Mouse (Mus musculus): ENCODE measurements at regions not wholly inside any gene's neighbourhood (a gene's known extent, or its start where the extent isn't known, plus 50 kb on each side); places are given as distances from the start of the nearest gene placed in this dataset.

DNA sequence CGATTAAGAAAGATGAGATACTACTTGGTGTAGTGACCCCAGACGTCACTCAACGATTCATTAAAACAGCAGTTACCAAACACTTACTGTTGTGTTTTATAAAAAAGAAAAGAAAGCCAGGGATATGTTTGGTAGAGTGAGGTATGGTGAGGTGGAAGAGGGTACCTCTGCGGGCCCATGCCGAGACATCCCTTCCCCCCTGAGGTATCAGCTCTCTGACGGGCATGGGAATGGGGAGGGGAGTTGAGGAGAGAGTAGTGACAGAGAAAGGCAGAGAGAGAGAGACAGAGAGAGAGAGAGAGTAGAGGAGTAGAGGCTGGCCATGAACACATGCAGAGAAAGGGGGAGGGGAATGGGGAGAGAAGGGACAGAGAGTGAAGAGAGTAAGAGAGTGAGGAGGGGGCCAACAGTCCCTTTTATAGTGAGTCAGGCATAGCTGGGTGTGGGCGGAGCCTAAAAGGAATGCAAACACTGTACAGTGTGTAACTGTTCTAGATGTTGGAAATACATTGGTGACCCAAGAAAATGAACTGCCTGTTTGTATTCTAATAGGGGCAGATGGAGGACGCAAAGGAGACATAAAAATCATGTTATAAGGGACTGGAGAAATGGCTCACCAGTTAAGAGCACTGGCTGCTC lies 285.9 kb downstream of the Gm49356 start:
- intact Hi-C loops (cut with DNase I) = loop anchor here (5.0 kb wide), 1 partner anchor 78 kb away; no protein-coding TSS in a partner anchor
- Histone ChIP-seq H3K27ac (no peak overlapping the region), H3K4me3 (no peak overlapping the region)
- no peak for DNase-seq
- TF ChIP-seq CTCF (IDR thresholded peaks at IDR 0.05) = no peak

DNA sequence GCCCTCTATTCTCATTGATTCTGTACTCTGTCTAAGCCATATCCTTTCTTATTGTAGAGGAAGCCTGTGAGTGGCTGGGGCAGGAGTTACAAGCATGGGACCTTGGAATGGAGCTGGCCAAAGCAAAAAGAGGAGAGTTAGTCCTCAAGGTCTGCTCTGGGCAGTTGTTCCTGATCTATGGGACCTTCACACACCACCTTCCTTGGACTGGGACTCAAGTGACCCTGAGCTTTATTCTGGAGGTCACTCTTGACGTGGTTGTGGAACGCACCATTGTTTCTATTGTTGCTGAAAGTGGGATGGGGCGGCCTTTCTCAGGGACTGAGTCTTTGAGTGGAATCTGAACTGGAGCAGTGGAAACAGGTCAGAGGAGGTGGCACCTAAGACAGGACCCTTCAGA lies 291.0 kb downstream of the Gm49356 start:
- Histone ChIP-seq H3K4me3 (no peak overlapping the region), H3K27ac (no peak overlapping the region)
- DNase-seq = no peak
- intact Hi-C loops (cut with DNase I) = no loop called here
- no peak for TF ChIP-seq CTCF (IDR thresholded peaks at IDR 0.05)

DNA sequence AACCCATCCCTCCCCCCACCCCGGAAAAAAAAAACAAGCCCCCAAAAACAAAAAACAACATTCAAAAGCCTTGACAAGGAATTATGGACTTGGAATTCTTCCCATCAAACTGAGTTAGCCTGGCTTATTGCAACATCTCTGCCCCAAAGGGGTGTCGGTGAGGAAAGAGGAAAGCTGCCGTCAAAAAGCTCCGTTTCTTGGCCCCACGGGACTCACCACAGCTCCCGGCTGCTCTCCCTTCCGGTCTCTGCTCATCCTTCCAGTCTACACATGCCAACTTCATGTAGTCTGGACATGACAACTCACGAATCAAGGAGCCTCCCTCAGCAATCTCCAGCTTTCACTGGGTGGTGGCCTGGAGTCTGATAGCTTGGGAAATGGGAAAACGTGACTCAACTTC lies 295.4 kb downstream of the Gm49356 start:
- TF ChIP-seq CTCF (IDR thresholded peaks at IDR 0.05) = no peak
- DNase-seq = peak; percentile 41
- Histone ChIP-seq H3K27ac (no peak overlapping the region), H3K4me3 (no peak overlapping the region)
- intact Hi-C loops (cut with DNase I) = no loop called here

DNA sequence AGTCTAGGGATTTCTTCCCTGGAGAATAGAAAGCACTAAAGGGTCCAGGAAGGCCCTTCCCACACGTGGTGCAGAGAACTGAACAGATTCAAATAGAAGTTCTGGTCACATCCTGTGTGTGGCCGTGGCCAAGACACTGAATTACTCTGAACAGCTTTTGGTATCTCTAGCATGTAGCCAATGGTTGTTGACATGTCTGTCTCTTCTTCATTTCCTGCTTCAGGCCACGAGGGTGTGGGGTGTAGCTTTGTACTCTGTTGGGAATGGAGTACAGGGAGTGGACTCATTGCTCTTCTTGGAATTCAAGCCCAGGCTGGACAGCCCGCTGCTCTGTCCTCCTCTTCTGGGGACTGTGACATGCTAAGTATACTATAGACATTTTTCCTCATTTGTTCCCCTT lies 298.5 kb downstream of the Gm49356 start:
- H3K4me3 ChIP-seq = no peak overlapping the region
- intact Hi-C loops (cut with DNase I) = no loop called here
- no peak for DNase-seq
- no peak overlapping the region for H3K27ac ChIP-seq
- no peak for TF ChIP-seq CTCF (IDR thresholded peaks at IDR 0.05)

DNA sequence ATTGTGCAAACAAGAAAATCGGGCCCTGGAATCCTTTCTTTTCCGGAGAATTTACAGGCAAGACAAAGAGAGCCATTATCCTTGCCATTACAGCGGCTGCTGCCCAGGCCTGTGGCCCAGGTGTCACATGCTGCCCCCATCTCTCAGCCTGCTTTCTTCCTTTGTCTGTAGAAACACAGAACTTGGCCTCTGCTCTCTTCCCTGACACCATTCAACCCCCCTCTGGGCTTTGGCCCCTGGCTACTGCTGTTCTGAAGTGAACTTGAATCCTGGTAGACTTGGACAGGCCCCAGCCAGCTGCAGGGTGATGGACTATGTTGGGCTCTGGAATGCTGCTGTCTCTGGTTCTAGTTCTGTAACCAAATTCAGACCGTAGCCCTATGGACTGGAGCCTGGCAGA lies 299.3 kb downstream of the Gm49356 start:
- Histone ChIP-seq H3K27ac (no peak overlapping the region), H3K4me3 (no peak overlapping the region)
- intact Hi-C loops (cut with DNase I) = no loop called here
- no peak for TF ChIP-seq CTCF (IDR thresholded peaks at IDR 0.05)
- DNase-seq = peak; percentile 47

DNA sequence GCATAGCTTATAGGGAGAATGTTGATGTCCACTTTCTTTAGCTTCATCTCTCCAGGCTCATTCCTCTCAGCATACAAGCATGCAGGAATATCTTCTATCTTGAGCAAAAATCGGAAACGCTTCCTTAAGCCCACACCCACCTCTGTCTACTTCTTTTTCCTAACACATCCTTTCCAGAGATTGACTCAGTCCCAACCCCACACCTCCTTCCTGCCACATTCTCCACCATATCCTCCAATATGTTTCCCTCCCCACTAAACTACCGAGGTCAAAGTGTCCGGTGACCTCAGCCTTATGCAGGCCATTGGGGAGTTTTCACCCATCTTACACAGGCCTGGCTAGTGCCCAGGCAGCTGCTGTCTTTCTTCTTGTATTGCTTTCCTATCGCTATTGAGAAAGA lies 301.4 kb downstream of the Gm49356 start:
- no peak overlapping the region for H3K27ac ChIP-seq
- DNase-seq = no peak
- intact Hi-C loops (cut with DNase I) = loop anchor here (5.0 kb wide), 1 partner anchor 88 kb away; no protein-coding TSS in a partner anchor
- TF ChIP-seq CTCF (IDR thresholded peaks at IDR 0.05) = no peak
- no peak overlapping the region for H3K4me3 ChIP-seq

DNA sequence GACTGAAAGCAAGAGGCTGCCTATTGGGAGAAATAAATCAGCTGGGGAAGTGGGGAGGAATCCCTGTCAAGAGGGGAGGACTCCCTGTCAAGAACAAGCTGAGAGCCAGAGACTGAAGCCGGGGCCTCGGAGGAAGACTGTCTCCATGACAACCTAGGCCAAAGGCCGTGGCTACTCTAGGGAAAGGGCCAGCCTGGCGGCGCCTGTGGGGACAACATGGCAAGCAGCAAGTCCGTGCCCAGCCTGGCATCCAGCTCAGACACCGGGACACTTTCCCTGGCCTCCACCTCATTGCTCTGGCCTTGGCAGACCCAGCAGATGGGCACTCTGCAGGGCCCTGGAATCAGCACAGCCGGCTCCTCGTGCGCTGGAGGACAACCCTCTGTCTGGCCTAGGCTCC lies 305.3 kb downstream of the Gm49356 start:
- intact Hi-C loops (cut with DNase I) = loop anchor here (5.0 kb wide), 1 partner anchor 92 kb away; no protein-coding TSS in a partner anchor
- Histone ChIP-seq H3K4me3 (no peak overlapping the region), H3K27ac (peak overlapping the region; percentile 67)
- TF ChIP-seq CTCF (IDR thresholded peaks at IDR 0.05) = peak; percentile 36
- peak; percentile 93 for DNase-seq

DNA sequence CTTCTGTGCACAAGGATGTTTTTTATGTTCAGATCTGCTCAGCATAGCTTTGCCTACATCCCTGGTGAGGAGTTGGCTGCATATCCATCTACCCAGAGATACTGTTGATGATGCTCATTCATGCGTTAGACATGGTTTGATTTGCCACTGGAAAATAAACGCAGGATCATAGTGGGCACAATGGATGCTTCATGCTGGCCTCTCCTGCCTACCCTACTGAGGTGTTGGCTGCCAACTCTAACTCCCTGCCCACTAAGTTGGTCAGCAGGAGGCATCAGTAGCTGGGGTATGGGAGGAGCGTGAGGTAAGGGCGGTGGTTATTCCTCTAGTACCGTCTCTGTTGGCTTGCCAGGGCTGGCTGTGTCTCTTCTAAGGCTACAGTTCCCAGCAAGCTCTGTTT lies 307.3 kb downstream of the Gm49356 start:
- peak overlapping the region; percentile 13; the same call in 1 of the 2 replicates for H3K27ac ChIP-seq
- TF ChIP-seq CTCF (IDR thresholded peaks at IDR 0.05) = no peak
- H3K4me3 ChIP-seq = no peak overlapping the region
- intact Hi-C loops (cut with DNase I) = loop anchor here (5.0 kb wide), 2 partner anchors 86 to 119 kb away; no protein-coding TSS in a partner anchor
- DNase-seq = no peak

DNA sequence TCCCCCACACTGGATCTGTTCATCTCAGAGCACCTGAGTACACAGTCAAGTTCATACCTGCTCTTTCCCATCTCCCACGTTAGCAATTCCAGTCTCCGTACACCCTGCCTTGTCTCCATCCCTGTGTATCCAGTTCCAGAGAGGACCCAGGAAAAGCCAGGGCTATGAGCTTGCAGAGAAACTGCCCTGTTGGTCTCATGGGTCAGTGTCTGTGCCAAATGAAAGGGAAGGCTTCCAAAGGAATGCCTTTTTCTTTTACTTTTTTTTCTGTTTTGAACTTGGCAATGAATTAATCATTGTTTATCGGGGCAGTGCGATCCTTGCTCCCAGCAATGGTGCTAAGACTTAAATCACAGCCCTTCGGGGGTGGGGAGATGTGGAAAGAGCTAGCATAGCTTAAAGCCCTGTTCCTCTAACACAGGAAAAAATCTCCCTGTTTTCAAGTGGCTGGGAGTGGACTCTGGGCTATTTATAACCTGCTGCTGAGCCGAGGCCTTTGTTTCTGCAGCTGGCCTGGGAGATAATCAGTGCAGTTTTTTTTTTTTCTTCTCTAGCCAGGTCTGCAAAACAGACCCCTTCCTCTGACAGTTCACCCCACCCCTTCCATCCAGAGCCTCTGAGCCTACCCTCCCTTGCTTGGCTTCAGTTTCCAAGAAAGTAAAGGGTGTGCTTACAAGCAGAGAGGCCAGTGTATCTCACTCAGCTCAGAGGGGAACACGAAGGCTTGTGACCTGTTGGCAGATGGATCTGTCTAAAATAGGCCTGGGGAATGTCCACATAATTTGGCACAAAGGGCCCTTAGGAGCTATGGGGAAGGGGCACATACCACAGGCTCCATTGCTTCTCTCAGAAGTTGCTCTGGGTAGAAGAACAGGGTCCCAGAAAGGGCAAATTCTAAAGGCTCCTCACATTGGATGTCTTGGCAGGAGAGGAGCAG lies 308.6 kb downstream of the Gm49356 start:
- H3K27ac ChIP-seq = peak overlapping the region; percentile 83
- DNase-seq = peak; percentile 43
- intact Hi-C loops (cut with DNase I) = loop anchor here (5.0 kb wide), 2 partner anchors 85 to 120 kb away; no protein-coding TSS in a partner anchor
- TF ChIP-seq CTCF (IDR thresholded peaks at IDR 0.05) = no peak
- H3K4me3 ChIP-seq = peak overlapping the region; percentile 4

DNA sequence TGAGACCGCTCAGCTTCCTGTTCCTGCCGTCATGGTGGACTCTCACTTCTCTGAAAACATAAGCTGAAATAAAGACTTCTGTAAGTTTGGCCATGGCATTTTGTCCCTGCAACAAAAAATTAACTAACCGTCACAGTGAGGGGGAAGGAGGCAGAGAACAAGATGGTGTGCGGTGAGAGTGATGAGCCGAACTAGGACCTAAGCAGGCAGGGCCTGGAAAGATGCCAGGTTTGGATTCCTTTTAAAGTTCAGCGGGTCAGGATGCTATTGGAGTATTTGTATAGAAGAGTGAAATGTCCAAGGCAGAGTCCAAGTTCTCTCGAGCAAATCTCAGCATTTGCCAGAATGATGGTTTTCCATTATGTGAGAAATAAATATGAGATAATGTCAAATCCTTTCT lies 312.3 kb downstream of the Gm49356 start:
- intact Hi-C loops (cut with DNase I) = no loop called here
- peak overlapping the region; percentile 78 for H3K27ac ChIP-seq
- no peak for TF ChIP-seq CTCF (IDR thresholded peaks at IDR 0.05)
- DNase-seq = no peak
- no peak overlapping the region for H3K4me3 ChIP-seq

DNA sequence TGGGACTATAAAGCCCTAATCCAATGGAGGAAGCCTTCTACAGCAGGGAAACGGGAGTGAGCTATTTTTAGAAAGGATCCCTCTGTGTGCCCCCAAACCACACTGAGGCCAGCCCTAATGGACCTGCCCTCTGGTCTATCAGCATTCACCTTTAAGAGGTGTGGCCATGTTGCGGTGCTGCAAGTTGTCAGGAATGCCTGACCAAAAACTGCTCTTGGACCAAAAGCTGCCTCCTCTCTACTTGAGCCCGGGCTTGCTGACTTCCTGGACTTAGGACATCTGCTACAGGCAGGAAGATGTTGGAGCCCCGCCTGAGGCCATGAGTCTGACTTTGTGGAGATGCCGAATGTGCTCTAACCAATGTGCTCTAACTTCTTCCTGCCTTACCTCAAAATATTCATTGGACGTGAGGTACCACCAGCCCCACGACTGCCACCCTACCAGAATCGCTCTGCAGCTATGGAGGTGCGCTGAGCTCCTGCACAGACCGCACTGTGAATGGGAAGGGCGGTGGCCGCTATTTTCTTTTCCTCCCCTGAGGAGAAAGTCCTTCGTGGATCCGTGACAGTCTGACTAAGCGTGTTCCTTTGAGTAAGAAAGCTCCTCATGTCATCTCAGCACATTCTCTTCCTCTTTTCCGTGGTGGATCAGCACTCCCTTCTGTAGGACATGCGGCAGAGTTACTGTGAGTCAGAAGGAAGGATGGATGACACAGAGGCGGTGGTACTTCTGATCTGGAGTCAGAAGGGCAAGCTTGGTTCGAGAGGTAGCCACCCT lies 313.0 kb downstream of the Gm49356 start:
- intact Hi-C loops (cut with DNase I) = loop anchor here (2.0 kb wide), 1 partner anchor 227 kb away; no protein-coding TSS in a partner anchor
- H3K4me3 ChIP-seq = peak overlapping the region; percentile 53
- DNase-seq = peak; percentile 34
- peak overlapping the region; percentile 78 for H3K27ac ChIP-seq
- TF ChIP-seq CTCF (IDR thresholded peaks at IDR 0.05) = no peak

DNA sequence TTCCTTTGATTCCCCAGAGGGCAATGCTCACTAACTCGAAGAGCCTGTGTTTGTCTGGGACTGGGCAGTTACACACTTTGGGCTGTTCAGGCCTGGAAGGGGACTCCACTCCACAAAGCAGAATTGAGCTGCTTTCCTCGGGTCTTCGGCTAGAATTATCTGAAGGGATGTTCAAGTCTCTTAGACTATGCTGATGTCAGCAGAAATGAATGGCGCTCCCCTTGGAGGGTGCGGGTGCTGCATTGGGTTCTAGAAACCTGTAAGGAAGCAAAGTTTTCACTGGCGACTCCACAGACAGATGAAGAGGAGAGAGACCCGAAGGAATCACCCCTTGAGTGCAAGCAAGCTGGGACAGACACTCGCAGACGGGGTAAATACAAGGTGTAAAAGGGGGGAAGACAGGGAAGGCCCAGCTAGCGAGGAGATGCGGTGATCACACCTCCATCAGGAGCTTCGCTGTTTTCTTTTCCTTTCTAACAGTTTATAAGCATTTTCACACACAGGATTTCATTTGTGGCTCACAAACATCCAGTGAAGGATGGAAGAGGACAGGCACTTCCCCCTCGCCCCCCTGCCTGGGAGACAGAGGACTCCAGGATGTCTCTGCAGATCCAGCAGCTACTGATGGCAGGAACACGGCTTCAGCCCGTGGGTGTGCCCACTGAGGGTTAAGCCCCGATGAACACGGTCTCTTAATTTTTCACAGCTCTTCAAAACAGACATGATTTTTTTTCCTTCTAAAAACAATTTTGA lies 314.2 kb downstream of the Gm49356 start:
- DNase-seq = no peak
- no peak for TF ChIP-seq CTCF (IDR thresholded peaks at IDR 0.05)

More for the DNA sequence above, 314.2 kb downstream of the Gm49356 start:
- H3K4me3 ChIP-seq = no peak overlapping the region
- intact Hi-C loops (cut with DNase I) = loop anchor here (2.0 kb wide), 1 partner anchor 228 kb away; no protein-coding TSS in a partner anchor
- peak overlapping the region; percentile 57 for H3K27ac ChIP-seq

Measured in gastrocnemius, adult 2 months (tissue).